Mouse (Mus musculus) spleen, postnatal 4 days (tissue): Measurements from ENCODE around the gene Glis1.
A peak's percentile ranks its signal among the peaks of the same experiment; 100 is the strongest.
"Not testable (repeated sequence)": the region's sequence is repeated elsewhere in the genome, so short reads cannot be mapped to it uniquely, and the experiment has no call there.

Experiments used
- DNase-seq, 2 experiments: peaks; one replicate each; pipeline ENCODE4 v3.0.0; 2022; ENCODE audit warnings: low spot score in 2 of 2

The Glis1 gene

GRCm38 (mm10) chr4:107577146-107577839 is 142.9 kb downstream of the Glis1 start:
- no peak for DNase-seq

GRCm38 (mm10) chr4:107580883-107581282 is 146.5 kb downstream of the Glis1 start:
- no peak for DNase-seq

GRCm38 (mm10) chr4:107586391-107586790 is 152.0 kb downstream of the Glis1 start:
- DNase-seq: no peak

GRCm38 (mm10) chr4:107588637-107589036 is 154.2 kb downstream of the Glis1 start:
- no peak for DNase-seq

GRCm38 (mm10) chr4:107589046-107589445 is 154.7 kb downstream of the Glis1 start:
- DNase-seq: no peak

- no peak for DNase-seq
Observed at GRCm38 (mm10) chr4:107590805-107591534, 156.6 kb downstream of the Glis1 start.

- no peak for DNase-seq
Observed at GRCm38 (mm10) chr4:107593426-107593825, 159.0 kb downstream of the Glis1 start.

- no peak for DNase-seq
Observed at GRCm38 (mm10) chr4:107597226-107597897, 163.0 kb downstream of the Glis1 start.

GRCm38 (mm10) chr4:107597898-107598580 is 163.6 kb downstream of the Glis1 start:
- DNase-seq: no peak

GRCm38 (mm10) chr4:107598581-107598958 is 164.2 kb downstream of the Glis1 start:
- DNase-seq: not testable (repeated sequence)

- no peak for DNase-seq
Observed at GRCm38 (mm10) chr4:107602284-107602683, 167.9 kb downstream of the Glis1 start.

- DNase-seq: no peak
Observed at GRCm38 (mm10) chr4:107602787-107603186, 168.4 kb downstream of the Glis1 start.

- no peak for DNase-seq
Observed at GRCm38 (mm10) chr4:107603208-107603607, 168.8 kb downstream of the Glis1 start.

- DNase-seq: peak in 1 of 2 experiments; percentile 45
Observed at GRCm38 (mm10) chr4:107605964-107606602, 171.7 kb downstream of the Glis1 start.

- DNase-seq: no peak
Observed at GRCm38 (mm10) chr4:107609775-107610174, 175.4 kb downstream of the Glis1 start.

- no peak for DNase-seq
Observed at GRCm38 (mm10) chr4:107611888-107612650, 177.7 kb downstream of the Glis1 start.

- no peak for DNase-seq
Observed at GRCm38 (mm10) chr4:107617596-107618230, 183.3 kb downstream of the Glis1 start.

- no peak for DNase-seq
Observed at GRCm38 (mm10) chr4:107619487-107619886, 185.1 kb downstream of the Glis1 start.

- DNase-seq: no peak
Observed at GRCm38 (mm10) chr4:107621366-107621765, 187.0 kb downstream of the Glis1 start.

GRCm38 (mm10) chr4:107622296-107622695 is 187.9 kb downstream of the Glis1 start:
- no peak for DNase-seq
